Mouse (Mus musculus) hindbrain, embryonic 15.5 days (tissue): ENCODE data around the gene 6430571L13Rik. TPM values are rescaled to one million over a fixed set of nuclear protein-coding genes. Genes with fewer than 3 reads are reported as not detected.
"Not testable (repeated sequence)": the region's sequence is repeated elsewhere in the genome, so short reads cannot be mapped to it uniquely, and the experiment has no call there.

ENCODE experiments used
- ATAC-seq: fragments of 200-750 bp; cut with Nextera tagmentation; 2 replicates; pipeline ENCODE4 v1.8.0; 2017; ENCODE audit warnings: low read depth, moderate number of reproducible peaks, moderate TSS enrichment; ENCODE audit not compliant: low FRiP score
- H3K27ac ChIP-seq: fragments of 300-500 bp; sonication (generic); replicated peaks from 2 replicates; pipeline ENCODE4 v1.5.1; 2015; ENCODE audit warnings: mild to moderate bottlenecking, inconsistent platforms
- H3K27me3 ChIP-seq: fragments of 300-500 bp; sonication (generic); 2 replicates; pipeline ENCODE4 v1.6.1; 2015; ENCODE audit warnings: control low read depth, inconsistent platforms
- H3K36me3 ChIP-seq: fragments of 300-500 bp; sonication (generic); 2 replicates; pipeline ENCODE4 v1.6.1; 2015; ENCODE audit warnings: control low read depth, inconsistent platforms
- H3K4me1 ChIP-seq: fragments of 300-500 bp; sonication (generic); replicated peaks from 2 replicates; pipeline ENCODE4 v1.6.1; 2015; ENCODE audit warnings: control low read depth, inconsistent platforms
- H3K4me2 ChIP-seq: fragments of 300-500 bp; sonication (generic); 2 replicates; pipeline ENCODE4 v1.6.1; 2015; ENCODE audit warnings: moderate library complexity, mild to moderate bottlenecking, inconsistent platforms
- H3K4me3 ChIP-seq: fragments of 300-500 bp; sonication (generic); 2 replicates; pipeline ENCODE4 v1.5.1; 2015; ENCODE audit warnings: mild to moderate bottlenecking, inconsistent platforms
- H3K9ac ChIP-seq: fragments of 300-500 bp; sonication (generic); 2 replicates; pipeline ENCODE4 v1.6.1; 2015; ENCODE audit warnings: inconsistent platforms
- H3K9me3 ChIP-seq: fragments of 300-500 bp; sonication (generic); 2 replicates; pipeline ENCODE4 v1.6.1; 2016; ENCODE audit warnings: control low read depth, inconsistent platforms
- WGBS: fragments of 180-500 bp; shearing (Covaris S2); methylation state at CpG from one replicate; pipeline ENCODE4 v1.1.7; 2015; 5-methylcytosine and 5-hydroxymethylcytosine counted together
- polyA plus RNA-seq: library from polyadenylated mRNA; unstranded; fragments of >200 nt; fragmentation: Nextera tagmentation; extraction: Ambion mirVana; gene quantifications from 2 replicates; pipeline ENCODE4 v1.2.1, GENCODE M21; 2015

The 6430571L13Rik gene
- polyA plus RNA-seq, 1 experiment from 2014 or later: 9.4 TPM

- no peak for ATAC-seq
Observed at GRCm38 (mm10) chr9:107300224-107300973, 40.0 kb upstream of the 6430571L13Rik start.

DNA sequence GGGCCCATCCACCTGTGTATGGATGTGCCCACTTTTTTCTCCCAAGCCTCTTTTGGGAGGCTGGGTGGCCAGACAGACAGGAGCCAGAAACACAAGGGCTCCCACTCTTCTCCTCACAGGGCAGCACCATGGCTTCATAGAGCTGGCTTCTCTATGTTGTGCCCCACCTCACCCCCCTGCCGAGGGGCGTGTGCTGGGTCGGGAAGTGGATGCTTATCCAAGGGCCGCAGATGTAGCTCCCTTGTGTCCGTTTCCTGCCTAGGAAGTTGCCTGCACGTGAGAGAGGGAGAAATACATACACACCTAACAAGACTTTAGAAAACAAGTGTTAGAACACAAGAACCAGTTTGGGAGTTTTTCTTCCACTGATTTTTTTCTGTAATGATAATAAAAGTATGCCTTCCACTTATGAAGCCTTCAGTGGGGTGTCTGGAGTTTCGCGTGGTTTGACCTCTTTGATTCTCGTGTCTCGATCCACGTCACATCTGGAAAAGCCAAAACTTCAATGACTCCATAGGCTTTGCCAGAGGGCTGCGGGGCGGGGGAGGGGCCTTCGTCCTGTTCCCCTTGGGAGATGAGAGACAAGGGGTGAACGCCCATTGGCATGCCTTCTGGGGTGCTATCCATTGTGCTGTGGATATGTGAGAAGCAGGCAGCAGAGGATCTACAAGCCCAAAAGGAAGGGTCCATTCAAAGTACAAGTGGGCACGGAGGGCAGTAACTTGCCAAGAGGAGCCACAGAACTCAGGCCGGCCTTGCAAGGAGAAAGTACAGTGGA lies 38.7 kb upstream of the 6430571L13Rik start:
- Histone ChIP-seq H3K9me3 (no peaks in the 10 kb centered on the region), H3K27me3 (no peaks in the 10 kb centered on the region), H3K9ac (no peak overlapping the region), H3K36me3 (peaks cover 3% of the 10 kb centered on the region; the same call in 1 of the 2 replicates), H3K4me2 (no peak overlapping the region), H3K27ac (no peak overlapping the region), H3K4me1 (peaks cover 21% of the 10 kb centered on the region), H3K4me3 (no peak overlapping the region)
- 87% methylated on average over 17 of the region's 17 CpGs for WGBS
- no peak for ATAC-seq

More at GRCm38 (mm10) chr9:107300224-107300973, 40.0 kb upstream of the 6430571L13Rik start:
- H3K4me1 ChIP-seq: peaks cover 27% of the 10 kb centered on the region
- H3K27me3 ChIP-seq: peaks cover 3% of the 10 kb centered on the region; the same call in 1 of the 2 replicates
- no peak overlapping the region for H3K4me3 ChIP-seq
- no peak overlapping the region for H3K4me2 ChIP-seq
- H3K36me3 ChIP-seq: peaks cover 3% of the 10 kb centered on the region; the same call in 1 of the 2 replicates
- WGBS: 94% methylated on average over 30 of the region's 30 CpGs
- H3K9me3 ChIP-seq: no peaks in the 10 kb centered on the region
- no peak overlapping the region for H3K27ac ChIP-seq
- no peak overlapping the region for H3K9ac ChIP-seq

GRCm38 (mm10) chr9:107302592-107302991 lies 37.8 kb upstream of the 6430571L13Rik start:
- ATAC-seq: no peak
- 83% methylated on average over 7 of the region's 7 CpGs for WGBS
- no peak overlapping the region for H3K4me2 ChIP-seq

DNA sequence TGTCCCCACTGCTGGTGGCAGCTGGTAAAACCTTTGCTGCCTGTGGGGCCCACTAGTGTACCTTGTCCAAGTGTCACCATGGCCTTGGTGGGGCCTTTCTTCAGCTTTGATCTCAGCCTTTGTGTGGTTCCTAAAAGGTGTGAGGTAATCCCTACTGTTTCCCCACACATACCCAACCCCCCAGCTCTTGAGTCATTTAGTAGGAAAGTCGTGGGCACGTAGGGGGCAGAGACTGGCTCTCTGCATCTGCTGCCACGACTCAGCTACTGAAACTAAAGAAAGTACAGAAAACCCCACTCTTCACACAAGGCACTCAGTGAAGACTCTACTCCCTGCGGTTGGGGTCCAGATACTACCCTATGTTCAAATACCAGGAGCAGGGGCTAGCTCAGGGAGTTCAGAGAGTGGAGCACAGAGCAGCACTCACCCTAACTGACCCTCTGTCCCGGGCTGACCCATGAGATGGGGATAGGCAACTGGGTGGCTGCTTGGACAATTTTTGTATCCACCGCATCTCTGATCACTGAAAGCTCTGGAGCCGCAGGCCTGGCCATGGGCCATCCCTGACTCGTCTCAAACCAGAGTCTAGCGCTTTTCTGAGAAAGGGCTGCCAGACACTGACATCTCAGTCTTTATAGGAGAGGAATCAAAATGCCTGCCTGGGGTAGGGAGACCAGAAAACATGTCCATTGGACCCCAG lies 37.1 kb upstream of the 6430571L13Rik start:
- Histone ChIP-seq H3K27ac (no peak overlapping the region), H3K9ac (no peak overlapping the region), H3K4me2 (no peak overlapping the region), H3K4me3 (no peak overlapping the region), H3K4me1 (peaks cover 6% of the 10 kb centered on the region), H3K9me3 (no peaks in the 10 kb centered on the region), H3K27me3 (no peaks in the 10 kb centered on the region), H3K36me3 (peaks cover 3% of the 10 kb centered on the region; the same call in 1 of the 2 replicates)
- ATAC-seq: no peak
- WGBS: 83% methylated on average over 9 of the region's 9 CpGs

More at GRCm38 (mm10) chr9:107302592-107302991, 37.8 kb upstream of the 6430571L13Rik start:
- no peak overlapping the region for H3K9ac ChIP-seq
- no peaks in the 10 kb centered on the region for H3K9me3 ChIP-seq
- H3K27ac ChIP-seq: no peak overlapping the region
- peaks cover 13% of the 10 kb centered on the region for H3K4me1 ChIP-seq
- H3K36me3 ChIP-seq: peaks cover 3% of the 10 kb centered on the region; the same call in 1 of the 2 replicates
- H3K27me3 ChIP-seq: no peaks in the 10 kb centered on the region
- H3K4me3 ChIP-seq: no peak overlapping the region

- Histone ChIP-seq H3K27ac (no peak overlapping the region), H3K4me1 (0 out of 2 replicates have a peak, but pooled peaks cover under 1% of the 10 kb centered on the region), H3K4me3 (no peak overlapping the region), H3K27me3 (no peaks in the 10 kb centered on the region), H3K9me3 (no peaks in the 10 kb centered on the region), H3K36me3 (peaks cover 3% of the 10 kb centered on the region; the same call in 1 of the 2 replicates), H3K4me2 (no peak overlapping the region), H3K9ac (no peak overlapping the region)
- ATAC-seq: no peak
- 72% methylated on average over 5 of the region's 5 CpGs for WGBS
Observed at GRCm38 (mm10) chr9:107303900-107304299, 36.5 kb upstream of the 6430571L13Rik start.

- no peak overlapping the region for H3K4me2 ChIP-seq
- no peak for ATAC-seq
- no peaks in the 10 kb centered on the region for H3K27me3 ChIP-seq
- no peaks in the 10 kb centered on the region for H3K4me1 ChIP-seq
- no peak overlapping the region for H3K27ac ChIP-seq
- H3K36me3 ChIP-seq: peaks cover 3% of the 10 kb centered on the region; the same call in 1 of the 2 replicates
- H3K9ac ChIP-seq: no peak overlapping the region
- WGBS: 100% methylated on average over 3 of the region's 3 CpGs
- no peaks in the 10 kb centered on the region for H3K9me3 ChIP-seq
- H3K4me3 ChIP-seq: no peak overlapping the region
Observed at GRCm38 (mm10) chr9:107304383-107304782, 36.0 kb upstream of the 6430571L13Rik start.

DNA sequence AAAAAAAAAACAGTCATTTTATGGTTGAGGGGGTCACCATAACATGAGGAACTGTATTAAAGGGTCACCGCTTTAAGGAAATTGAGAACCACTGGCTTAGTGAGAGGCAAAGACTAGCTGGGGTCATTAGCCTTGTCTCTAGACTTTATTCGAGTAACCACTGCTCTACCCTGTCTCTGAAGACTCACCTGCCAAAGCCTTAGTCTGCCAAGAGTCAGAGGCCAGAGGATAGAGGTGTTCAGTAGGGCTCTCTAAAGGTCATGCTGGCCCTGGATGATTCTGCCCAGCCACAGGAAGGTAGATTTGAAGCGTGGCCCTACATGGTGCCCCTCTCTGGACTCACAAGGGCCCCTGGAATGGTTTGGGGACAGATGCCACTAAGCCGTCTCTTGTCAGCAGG lies 35.4 kb upstream of the 6430571L13Rik start:
- H3K4me3 ChIP-seq: no peak overlapping the region
- no peaks in the 10 kb centered on the region for H3K4me1 ChIP-seq
- H3K4me2 ChIP-seq: no peak overlapping the region
- H3K36me3 ChIP-seq: peaks cover 3% of the 10 kb centered on the region; the same call in 1 of the 2 replicates
- no peak overlapping the region for H3K27ac ChIP-seq
- no peak for ATAC-seq
- H3K9ac ChIP-seq: no peak overlapping the region
- H3K9me3 ChIP-seq: no peaks in the 10 kb centered on the region
- 88% methylated on average over 4 of the region's 4 CpGs for WGBS
- no peaks in the 10 kb centered on the region for H3K27me3 ChIP-seq

- ATAC-seq: no peak
- no peaks in the 10 kb centered on the region for H3K4me1 ChIP-seq
- H3K4me3 ChIP-seq: no peak overlapping the region
- H3K27ac ChIP-seq: no peak overlapping the region
- H3K36me3 ChIP-seq: peaks cover 2% of the 10 kb centered on the region; the same call in 1 of the 2 replicates
- 68% methylated on average over 13 of the region's 13 CpGs for WGBS
- H3K4me2 ChIP-seq: no peak overlapping the region
- H3K9me3 ChIP-seq: no peaks in the 10 kb centered on the region
- no peaks in the 10 kb centered on the region for H3K27me3 ChIP-seq
- H3K9ac ChIP-seq: no peak overlapping the region
Observed at GRCm38 (mm10) chr9:107305601-107306542, 34.5 kb upstream of the 6430571L13Rik start.

DNA sequence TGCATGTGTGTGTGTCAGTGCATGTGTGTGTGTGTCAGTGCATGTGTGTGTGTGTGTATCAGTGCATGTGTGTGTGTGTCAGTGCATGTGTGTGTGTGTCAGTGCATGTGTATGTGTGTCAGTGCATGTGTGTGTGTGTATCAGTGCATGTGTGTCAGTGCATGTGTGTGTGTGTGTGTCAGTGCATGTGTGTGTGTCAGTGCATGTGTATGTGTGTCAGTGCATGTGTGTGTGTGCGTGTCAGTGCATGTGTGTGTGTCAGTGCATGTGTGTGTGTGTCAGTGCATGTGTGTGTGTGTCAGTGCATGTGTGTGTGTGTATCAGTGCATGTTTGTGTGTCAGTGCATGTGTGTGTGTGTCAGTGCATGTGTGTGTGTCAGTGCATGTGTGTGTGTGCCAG lies 33.7 kb upstream of the 6430571L13Rik start:
- 96% methylated on average over 1 of the region's 1 CpGs for WGBS
- H3K4me3 ChIP-seq, H3K9me3 ChIP-seq, ATAC-seq, H3K27ac ChIP-seq, H3K4me2 ChIP-seq, H3K9ac ChIP-seq, H3K27me3 ChIP-seq, H3K36me3 ChIP-seq, H3K4me1 ChIP-seq: not testable (repeated sequence)

GRCm38 (mm10) chr9:107307099-107307872 lies 33.1 kb upstream of the 6430571L13Rik start:
- Histone ChIP-seq H3K9ac (no peak overlapping the region), H3K9me3 (no peaks in the 10 kb centered on the region), H3K27me3 (no peaks in the 10 kb centered on the region), H3K27ac (no peak overlapping the region), H3K4me3 (no peak overlapping the region), H3K4me2 (no peak overlapping the region), H3K36me3 (no peaks in the 10 kb centered on the region), H3K4me1 (no peaks in the 10 kb centered on the region)
- WGBS: 89% methylated on average over 11 of the region's 11 CpGs
- ATAC-seq: no peak
